21 mouse cellular contexts compared by ENCODE assay signal in the genomic region with DNA sequence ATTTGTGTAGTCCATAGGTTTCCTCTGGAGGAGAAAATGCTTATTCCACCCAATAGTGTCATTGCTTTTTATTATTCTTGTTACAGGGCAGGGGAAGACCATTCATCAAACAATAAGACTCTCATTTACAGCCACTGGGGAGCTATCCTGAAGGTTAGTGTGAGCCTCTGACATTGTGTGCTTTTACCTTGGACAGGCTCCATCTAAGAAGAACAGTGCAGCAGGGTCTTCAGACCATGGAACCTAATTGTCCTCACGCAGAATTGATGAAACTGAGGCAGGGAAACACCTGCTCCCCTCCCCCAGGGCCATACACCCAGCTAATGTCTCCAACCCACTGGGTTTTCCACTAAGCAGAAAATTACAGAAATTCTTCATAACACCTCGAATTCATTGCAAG. TPM values are rescaled to one million over a fixed set of nuclear protein-coding genes. Genes with fewer than 3 reads are reported as not detected.
A peak's percentile ranks its signal among the peaks of the same experiment; 100 is the strongest.
DNase-seq lines count a peak whose midpoint lies in the region; ATAC-seq lines count a peak whose summit lies in the region.
"Had no signal": no experiment of that assay in that cellular context is flagged by ENCODE, and none has a peak within 500 bp of the region (broad histone marks: within the 10 kb centered on the region; RNA-seq: fewer than 3 reads in every experiment).

No protein-coding gene starts in this region.

- ATAC-seq in hindbrain, embryonic 11.5 days (ENCODE audit: low FRiP score), result peak; percentile 72
- no peak for ATAC-seq in liver, embryonic 12.5 days
- ATAC-seq in neural tube, embryonic 12.5 days (ENCODE audit: low FRiP score, low read depth), result peak; percentile 70
- no peak for ATAC-seq in neural tube, embryonic 15.5 days (ENCODE audit: low FRiP score)
- no peak for ATAC-seq in cerebellum, adult (ENCODE audit: insufficient number of reproducible peaks, low FRiP score, low TSS enrichment)
- ATAC-seq: CD4-positive, CD25-positive, alpha-beta regulatory T cell, adult 4 months had no signal

- no peak overlapping the region for H3K4me2 ChIP-seq in hindbrain, embryonic 11.5 days (replicated peaks; ENCODE audit: low read depth, low read length)
- H3K4me2 ChIP-seq in liver, embryonic 12.5 days, result no peak overlapping the region
- no peak overlapping the region for H3K4me2 ChIP-seq in neural tube, embryonic 12.5 days (replicated peaks)
- H3K4me2 ChIP-seq in neural tube, embryonic 15.5 days, result no peak overlapping the region

- no peak overlapping the region for H3K4me3 ChIP-seq in hindbrain, embryonic 11.5 days (ENCODE audit: low read depth, low read length)
- no peak overlapping the region for H3K4me3 ChIP-seq in hindbrain, embryonic 10.5 days
- H3K4me3 ChIP-seq in liver, embryonic 12.5 days, result no peak overlapping the region
- H3K4me3 ChIP-seq in neural tube, embryonic 12.5 days, result no peak overlapping the region
- no peak overlapping the region for H3K4me3 ChIP-seq in neural tube, embryonic 15.5 days (replicated peaks)

- peak; percentile 25 for DNase-seq in hindbrain, embryonic 11.5 days (ENCODE audit: low spot score)
- no peak for DNase-seq in hindbrain, embryonic 10.5 days (ENCODE audit: low spot score)
- no peak for DNase-seq in liver
- DNase-seq in c-Kit-positive CD71-positive TER-119-positive erythroid progenitor cells, embryonic 14.5 days (ENCODE audit: low spot score), result no peak
- DNase-seq: adrenal gland, postnatal 10 days; B cell, adult 2 months; cerebellum, adult 18-20 months; cerebellum, adult 9-11 months; cerebellum, postnatal 36 days; gastrocnemius, postnatal 10 days; heart, adult 18-20 months; heart, postnatal 4 days had no signal

- no peaks in the 10 kb centered on the region for H3K9me3 ChIP-seq in hindbrain, embryonic 11.5 days (ENCODE audit: control insufficient read depth, low read length)
- H3K9me3 ChIP-seq in hindbrain, embryonic 10.5 days, result no peaks in the 10 kb centered on the region
- H3K9me3 ChIP-seq in liver, embryonic 12.5 days (replicated peaks), result no peaks in the 10 kb centered on the region
- no peaks in the 10 kb centered on the region for H3K9me3 ChIP-seq in neural tube, embryonic 12.5 days
- no peaks in the 10 kb centered on the region for H3K9me3 ChIP-seq in neural tube, embryonic 15.5 days (replicated peaks)
- H3K9me3 ChIP-seq: embryonic facial prominence, embryonic 13.5 days; forebrain, embryonic 12.5 days; G1E; heart, embryonic 10.5 days had no signal

- WGBS in hindbrain, embryonic 11.5 days, result 56% methylated on average over 2 of the region's 2 CpGs
- 57% methylated on average over 2 of the region's 2 CpGs for WGBS in hindbrain, embryonic 10.5 days
- 72% methylated on average over 2 of the region's 2 CpGs for WGBS in liver, embryonic 12.5 days (ENCODE audit: insufficient replicate concordance)
- WGBS in neural tube, embryonic 12.5 days, result 32% methylated on average over 2 of the region's 2 CpGs
- WGBS in neural tube, embryonic 15.5 days, result 17% methylated on average over 2 of the region's 2 CpGs

- no peaks in the 10 kb centered on the region for H3K36me3 ChIP-seq in hindbrain, embryonic 11.5 days (ENCODE audit: control insufficient read depth, insufficient read depth, low read length)
- no peaks in the 10 kb centered on the region for H3K36me3 ChIP-seq in hindbrain, embryonic 10.5 days
- H3K36me3 ChIP-seq in liver, embryonic 12.5 days, result no peaks in the 10 kb centered on the region
- no peaks in the 10 kb centered on the region for H3K36me3 ChIP-seq in neural tube, embryonic 12.5 days
- H3K36me3 ChIP-seq in neural tube, embryonic 15.5 days, result no peaks in the 10 kb centered on the region
- H3K36me3 ChIP-seq: embryonic facial prominence, embryonic 13.5 days; forebrain, embryonic 12.5 days; G1E; heart, embryonic 10.5 days had no signal

- no peak overlapping the region for H3K27ac ChIP-seq in hindbrain, embryonic 11.5 days (ENCODE audit: low read depth, low read length)
- H3K27ac ChIP-seq in hindbrain, embryonic 10.5 days, result no peak overlapping the region
- H3K27ac ChIP-seq in liver, embryonic 12.5 days, result peak overlapping the region; percentile 64
- H3K27ac ChIP-seq in neural tube, embryonic 12.5 days, result no peak overlapping the region
- no peak overlapping the region for H3K27ac ChIP-seq in neural tube, embryonic 15.5 days (replicated peaks)
- H3K27ac ChIP-seq: embryonic facial prominence, embryonic 13.5 days; forebrain, embryonic 12.5 days had no signal

- no peaks in the 10 kb centered on the region for H3K4me1 ChIP-seq in hindbrain, embryonic 11.5 days (replicated peaks; ENCODE audit: control insufficient read depth, insufficient read depth, low read length)
- H3K4me1 ChIP-seq in hindbrain, embryonic 10.5 days (replicated peaks), result peaks cover 28% of the 10 kb centered on the region
- peaks cover 93% of the 10 kb centered on the region for H3K4me1 ChIP-seq in liver, embryonic 12.5 days
- H3K4me1 ChIP-seq in neural tube, embryonic 12.5 days, result peaks cover 21% of the 10 kb centered on the region
- H3K4me1 ChIP-seq in neural tube, embryonic 15.5 days, result peaks cover 10% of the 10 kb centered on the region

- H3K27me3 ChIP-seq in hindbrain, embryonic 11.5 days (ENCODE audit: control insufficient read depth, insufficient read depth, low read length), result no peaks in the 10 kb centered on the region
- no peaks in the 10 kb centered on the region for H3K27me3 ChIP-seq in hindbrain, embryonic 10.5 days (ENCODE audit: insufficient read depth, poor library complexity, severe bottlenecking)
- no peaks in the 10 kb centered on the region for H3K27me3 ChIP-seq in liver, embryonic 12.5 days (replicated peaks)
- H3K27me3 ChIP-seq in neural tube, embryonic 12.5 days (replicated peaks), result no peaks in the 10 kb centered on the region
- no peaks in the 10 kb centered on the region for H3K27me3 ChIP-seq in neural tube, embryonic 15.5 days (replicated peaks)
- H3K27me3 ChIP-seq: embryonic facial prominence, embryonic 13.5 days; forebrain, embryonic 12.5 days had no signal

- H3K9ac ChIP-seq in hindbrain, embryonic 11.5 days (ENCODE audit: low read depth, low read length), result no peak overlapping the region
- H3K9ac ChIP-seq in liver, embryonic 12.5 days, result no peak overlapping the region
- no peak overlapping the region for H3K9ac ChIP-seq in neural tube, embryonic 12.5 days
- H3K9ac ChIP-seq in neural tube, embryonic 15.5 days (replicated peaks), result no peak overlapping the region
- H3K9ac ChIP-seq: forebrain, embryonic 12.5 days had no signal

RNA-seq across cellular contexts. Expression of gene Cd47, which starts 2.7 kb away (rescaled TPM):
- 76.5 and 83.4 TPM in 2 replicates for polyA plus RNA-seq in hindbrain, embryonic 11.5 days (2014; fragmentation: Nextera tagmentation; extraction: Ambion mirVana)
- polyA plus RNA-seq in hindbrain, embryonic 10.5 days (2016; fragmentation: Nextera tagmentation; extraction: Ambion mirVana), result 43.3 and 44.1 TPM in 2 replicates
- polyA plus RNA-seq in liver, embryonic 12.5 days (2016; fragmentation: Nextera tagmentation; extraction: Ambion mirVana), result 308 and 327 TPM in 2 replicates
- polyA plus RNA-seq in neural tube, embryonic 12.5 days (2016; fragmentation: Nextera tagmentation; extraction: Ambion mirVana), result 80.5 and 82.6 TPM in 2 replicates
- polyA plus RNA-seq in neural tube, embryonic 15.5 days (2015; fragmentation: Nextera tagmentation; extraction: Ambion mirVana), result 153 and 156 TPM in 2 replicates

Comparison
In these comparisons a context has a peak if more than half of its experiments do, and no peak if none do; other contexts are left out.
1. ATAC-seq: peak in hindbrain, embryonic 11.5 days (single experiment) and neural tube, embryonic 12.5 days (single experiment); none in liver, embryonic 12.5 days (single experiment), neural tube, embryonic 15.5 days (single experiment) and cerebellum, adult (single experiment).